Mouse (Mus musculus) colon, adult 2 months (tissue): ENCODE results near the gene Trim38. TPM values are rescaled to one million over a fixed set of nuclear protein-coding genes. Genes with fewer than 3 reads are reported as not detected.

Experiments
- polyA plus RNA-seq: library from polyadenylated mRNA; depleted of rRNA; stranded (reverse); fragments of >200 nt; gene quantifications from 2 replicates; pipeline ENCODE4 v1.2.3, GENCODE M21; 2012; rRNA removed

Gene Trim38
- polyA plus RNA-seq = 0.12 and 0.14 TPM in 2 replicates

GRCm38 (mm10) chr13:23769613-23770012 is at the start of gene Trim38:
Trim38 (plus strand) TSS chr13:23769913.

GRCm38 (mm10) chr13:23738677-23739068 is 31.0 kb upstream of the Trim38 start, which contains the start of gene Hist1h1c:
Hist1h1c (plus strand) TSS chr13:23738808.

DNA sequence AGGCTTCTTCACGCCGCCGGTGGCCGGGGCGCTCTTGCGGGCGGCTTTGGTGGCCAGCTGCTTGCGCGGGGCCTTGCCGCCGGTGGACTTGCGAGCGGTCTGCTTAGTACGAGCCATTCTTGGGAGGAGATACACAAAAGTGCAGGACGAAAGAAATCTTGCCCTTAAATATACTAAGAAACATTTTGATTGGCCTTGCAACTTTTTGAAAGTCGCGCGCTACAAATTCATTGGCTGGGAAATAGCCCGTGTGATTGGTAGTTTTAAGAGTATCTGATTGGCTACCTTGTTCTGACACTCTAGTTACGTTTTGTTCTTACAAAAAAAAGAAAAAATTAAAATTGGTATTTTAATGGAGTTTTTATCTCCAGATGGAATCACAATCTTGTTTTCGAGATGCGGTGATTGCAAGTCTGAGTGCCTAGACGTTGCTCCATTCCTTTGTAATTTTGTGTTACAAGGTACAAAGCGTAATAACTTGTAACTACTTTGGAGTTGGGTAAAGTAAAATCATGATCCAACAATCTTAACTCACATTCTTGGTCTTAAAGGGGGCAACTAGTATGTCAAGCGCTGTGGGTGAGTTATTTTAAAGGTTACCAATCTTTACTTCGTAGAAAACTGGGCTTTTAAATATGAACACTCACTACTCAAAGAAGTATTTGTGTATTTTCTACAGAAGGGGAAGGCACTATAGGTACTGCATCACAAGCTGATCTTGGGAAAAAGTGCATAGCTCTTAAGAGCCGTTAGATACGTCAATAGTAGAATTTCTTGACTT is 24.1 kb upstream of the Trim38 start, which contains the start of gene Hist1h3c:
Gene Hist1h3c, minus strand, starts transcription at position 222 of the 781 bp plus-strand sequence.

GRCm38 (mm10) chr13:23746201-23747080 is 23.3 kb upstream of the Trim38 start, which contains the start of gene Hist1h2bb:
Hist1h2bb (plus strand) TSS chr13:23746734.

GRCm38 (mm10) chr13:23750839-23751477 is 18.8 kb upstream of the Trim38 start, which contains the start of gene Hist1h2ab:
Hist1h2ab (plus strand) TSS chr13:23751126.

GRCm38 (mm10) chr13:23752067-23752741 is 17.5 kb upstream of the Trim38 start, which contains the start of gene Hist1h3b:
Hist1h3b (plus strand) TSS chr13:23752267.

GRCm38 (mm10) chr13:23756790-23757189 is 12.9 kb upstream of the Trim38 start, which contains the start of gene Hist1h4b:
Hist1h4b (plus strand) TSS chr13:23757013.

DNA sequence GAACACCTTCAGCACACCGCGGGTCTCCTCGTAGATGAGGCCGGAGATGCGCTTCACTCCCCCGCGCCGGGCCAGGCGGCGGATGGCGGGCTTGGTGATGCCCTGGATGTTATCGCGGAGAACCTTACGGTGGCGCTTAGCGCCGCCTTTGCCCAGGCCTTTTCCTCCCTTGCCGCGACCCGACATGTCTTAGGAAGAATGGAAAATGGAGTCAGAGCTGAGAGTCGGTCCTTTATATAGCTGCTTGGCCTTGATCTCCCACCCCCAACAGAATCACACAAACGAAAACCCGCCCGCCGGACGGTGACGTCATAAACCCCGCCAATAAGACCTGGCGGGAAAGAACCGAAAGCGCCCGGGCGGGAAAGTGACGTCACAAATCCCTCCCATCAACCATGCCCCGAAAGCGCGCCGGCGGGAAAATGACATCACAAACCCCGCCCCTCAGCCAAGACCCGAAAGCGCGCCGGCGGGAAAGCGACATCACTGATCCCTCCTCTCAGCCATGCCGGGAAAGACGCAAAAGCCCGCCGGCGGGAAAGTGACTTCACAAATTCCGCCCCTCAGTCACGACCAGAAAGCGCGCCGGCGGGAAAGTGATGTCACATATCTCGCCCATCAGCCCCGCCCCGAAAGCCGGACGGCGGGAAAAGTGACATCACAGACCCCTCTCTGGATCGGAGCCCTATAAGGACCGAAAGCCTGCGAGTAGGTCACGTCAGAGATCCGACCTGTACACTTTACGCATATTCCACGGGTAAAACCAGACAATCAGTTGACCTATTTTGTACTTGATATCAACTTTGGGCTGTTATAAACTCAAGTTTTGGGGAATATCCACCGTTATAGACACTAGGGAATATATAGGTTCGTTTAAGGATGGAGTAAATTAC is 8.5 kb upstream of the Trim38 start, which contains the start of gene Hist1h4a:
Gene Hist1h4a, minus strand, starts transcription at position 259 of the 893 bp plus-strand sequence.

DNA sequence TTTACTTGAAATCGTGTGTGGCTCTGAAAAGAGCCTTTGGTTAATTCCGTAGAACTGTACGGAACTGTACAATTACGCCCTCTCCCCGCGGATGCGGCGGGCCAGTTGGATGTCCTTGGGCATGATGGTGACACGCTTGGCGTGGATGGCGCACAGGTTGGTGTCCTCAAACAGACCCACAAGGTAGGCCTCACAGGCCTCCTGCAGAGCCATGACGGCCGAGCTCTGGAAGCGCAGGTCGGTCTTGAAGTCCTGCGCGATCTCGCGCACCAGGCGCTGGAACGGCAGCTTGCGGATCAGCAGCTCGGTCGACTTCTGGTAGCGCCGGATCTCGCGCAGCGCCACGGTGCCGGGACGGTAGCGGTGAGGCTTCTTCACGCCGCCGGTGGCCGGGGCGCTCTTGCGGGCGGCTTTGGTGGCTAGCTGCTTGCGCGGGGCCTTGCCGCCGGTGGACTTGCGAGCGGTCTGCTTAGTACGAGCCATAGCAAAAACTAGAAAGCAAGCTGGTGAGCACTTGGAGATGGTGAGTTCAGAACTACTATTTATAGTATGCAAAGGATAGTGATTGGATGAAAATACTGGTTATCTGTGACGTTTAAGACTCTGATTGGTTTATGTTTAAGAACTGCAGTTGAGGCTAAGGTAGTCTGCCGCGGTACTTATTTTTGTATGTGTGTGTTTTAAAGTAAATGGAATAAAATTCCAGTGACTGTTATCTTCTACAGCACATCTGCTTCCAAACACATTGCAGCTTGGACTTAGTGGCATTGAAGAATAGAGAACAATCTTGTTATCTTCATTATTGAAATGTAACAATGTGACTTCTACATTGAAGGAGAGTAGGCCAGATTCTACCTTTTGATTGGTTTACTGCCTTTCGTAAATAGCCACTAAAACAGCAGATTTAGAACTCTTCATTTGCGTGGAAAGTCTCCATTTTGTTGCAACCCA is 7.6 kb upstream of the Trim38 start, which contains the start of gene Hist1h3a:
Gene Hist1h3a, minus strand, starts transcription at position 516 of the 951 bp plus-strand sequence.

DNA sequence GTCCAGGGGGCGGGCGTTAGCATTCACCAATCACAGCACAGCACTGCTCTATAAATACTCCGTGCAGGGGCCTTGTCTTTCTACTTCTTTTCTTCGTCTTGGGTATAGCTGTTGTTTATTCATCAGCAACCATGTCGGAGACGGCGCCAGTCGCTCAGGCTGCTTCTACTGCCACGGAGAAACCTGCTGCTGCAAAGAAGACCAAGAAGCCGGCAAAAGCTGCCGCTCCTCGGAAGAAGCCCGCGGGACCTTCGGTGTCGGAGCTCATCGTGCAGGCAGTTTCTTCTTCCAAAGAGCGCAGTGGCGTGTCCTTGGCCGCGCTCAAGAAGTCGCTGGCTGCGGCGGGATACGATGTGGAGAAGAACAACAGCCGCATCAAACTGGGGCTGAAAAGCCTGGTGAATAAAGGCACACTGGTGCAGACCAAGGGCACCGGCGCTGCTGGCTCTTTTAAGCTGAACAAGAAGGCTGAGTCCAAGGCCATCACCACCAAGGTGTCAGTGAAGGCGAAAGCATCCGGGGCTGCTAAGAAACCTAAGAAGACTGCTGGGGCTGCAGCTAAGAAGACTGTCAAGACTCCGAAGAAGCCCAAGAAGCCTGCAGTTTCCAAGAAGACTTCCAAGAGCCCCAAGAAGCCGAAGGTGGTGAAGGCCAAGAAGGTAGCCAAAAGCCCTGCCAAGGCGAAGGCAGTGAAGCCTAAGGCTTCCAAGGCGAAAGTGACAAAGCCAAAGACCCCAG is 6.0 kb upstream of the Trim38 start, which contains the start of gene Hist1h1a:
Gene Hist1h1a, plus strand, starts transcription at position 81 of the 738 bp plus-strand sequence.

DNA sequence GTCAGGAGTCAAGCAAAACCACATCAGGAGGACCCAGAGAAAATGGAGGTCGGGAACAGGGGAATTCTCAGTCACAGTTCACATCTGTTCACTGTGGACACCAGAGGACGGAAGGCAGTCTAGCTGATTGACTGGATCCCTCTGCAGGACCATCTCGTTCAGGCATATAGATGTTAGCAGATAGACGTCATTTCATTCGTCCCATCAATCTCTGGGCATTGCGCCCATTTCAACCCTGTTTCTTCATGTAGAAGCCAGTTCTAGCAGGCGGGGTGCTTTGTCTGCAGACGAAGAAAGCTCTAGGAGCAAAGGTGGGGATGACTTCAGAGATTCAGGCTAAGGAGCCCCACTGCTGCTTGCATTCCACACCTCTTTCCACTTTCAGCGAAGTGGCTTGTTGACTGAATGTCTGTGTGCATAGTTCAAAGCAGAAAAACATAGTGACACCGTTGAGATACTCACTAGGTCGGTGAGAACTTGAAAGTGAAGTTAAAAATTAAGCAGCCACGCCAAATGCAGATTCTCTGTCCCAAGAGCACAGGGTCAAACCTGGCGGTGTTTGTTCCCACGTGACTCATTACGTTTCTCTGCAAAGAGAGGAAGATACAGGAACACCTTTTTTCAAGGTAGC is 36.8 kb downstream of the Trim38 start, which contains the start of gene Slc17a2:
Gene Slc17a2, plus strand, starts transcription at position 572 of the 631 bp plus-strand sequence.

GRCm38 (mm10) chr13:23839308-23839707 is 69.6 kb downstream of the Trim38 start, which contains the start of gene Slc17a3:
Slc17a3 (plus strand) TSS chr13:23839434.

Other genes starting within 250 kb of the Trim38 start
- 42.2 and 63.4 TPM in 2 replicates for gene Hist1h4h, start 238.9 kb upstream of the Trim38 start, polyA plus RNA-seq
- 245 and 289 TPM in 2 replicates for gene Hist1h2af, start 236.0 kb upstream of the Trim38 start, polyA plus RNA-seq
- 23.2 and 33.2 TPM in 2 replicates for gene Hist1h3g, start 234.5 kb upstream of the Trim38 start, polyA plus RNA-seq
- 4.9 and 5.3 TPM in 2 replicates for gene Hist1h2bh, start 226.5 kb upstream of the Trim38 start, polyA plus RNA-seq
- gene Hist1h3f, start 225.9 kb upstream of the Trim38 start, polyA plus RNA-seq = 5.0 and 6.7 TPM in 2 replicates
- gene Hist1h4f, start 218.3 kb upstream of the Trim38 start, polyA plus RNA-seq = 13.1 and 22.8 TPM in 2 replicates
- 0.45 and 0.47 TPM in 2 replicates for gene Hist1h1d, start 216.7 kb upstream of the Trim38 start, polyA plus RNA-seq
- gene Hist1h3e, start 207.5 kb upstream of the Trim38 start, polyA plus RNA-seq = 32.1 and 36.8 TPM in 2 replicates
- gene Hist1h2ae, start 198.7 kb upstream of the Trim38 start, polyA plus RNA-seq = 15.1 and 16.2 TPM in 2 replicates
- gene Hist1h2bg, start 198.5 kb upstream of the Trim38 start, polyA plus RNA-seq = 49.0 and 58.2 TPM in 2 replicates
- gene Hist1h2bf, start 195.7 kb upstream of the Trim38 start, polyA plus RNA-seq = 11.4 and 19.0 TPM in 2 replicates
- 6.9 and 11.5 TPM in 2 replicates for gene Hist1h2ad, start 195.5 kb upstream of the Trim38 start, polyA plus RNA-seq
- gene Hist1h3d, start 194.2 kb upstream of the Trim38 start, polyA plus RNA-seq = 13.8 and 18.8 TPM in 2 replicates
- gene Hist1h4d, start 188.3 kb upstream of the Trim38 start, polyA plus RNA-seq = 12.3 and 14.7 TPM in 2 replicates
- gene Hist1h2be, start 148.8 kb upstream of the Trim38 start, polyA plus RNA-seq = 3.1 and 3.3 TPM in 2 replicates
- 3.2 and 3.9 TPM in 2 replicates for gene Hist1h1e, start 147.4 kb upstream of the Trim38 start, polyA plus RNA-seq
- gene Hist1h2ac, start 86.0 kb upstream of the Trim38 start, polyA plus RNA-seq = 2.4 and 3.8 TPM in 2 replicates
- gene Hist1h2bc, start 85.7 kb upstream of the Trim38 start, polyA plus RNA-seq = 410 and 605 TPM in 2 replicates
- not detected in 2 replicates for gene Hist1h1t, start 74.1 kb upstream of the Trim38 start, polyA plus RNA-seq
- 20.7 and 21.2 TPM in 2 replicates for gene Hist1h4c, start 71.5 kb upstream of the Trim38 start, polyA plus RNA-seq
- 9.4 and 10.3 TPM in 2 replicates for gene Hfe, start 59.1 kb upstream of the Trim38 start, polyA plus RNA-seq
- 204 and 212 TPM in 2 replicates for gene Hist1h1c, start 31.1 kb upstream of the Trim38 start, polyA plus RNA-seq
- 23.6 and 30.3 TPM in 2 replicates for gene Hist1h3c, start 24.3 kb upstream of the Trim38 start, polyA plus RNA-seq
- 12.8 and 18.4 TPM in 2 replicates for gene Hist1h2bb, start 23.2 kb upstream of the Trim38 start, polyA plus RNA-seq
- 23.5 and 25.9 TPM in 2 replicates for gene Hist1h2ab, start 18.8 kb upstream of the Trim38 start, polyA plus RNA-seq
- gene Hist1h3b, start 17.6 kb upstream of the Trim38 start, polyA plus RNA-seq = 26.4 and 32.0 TPM in 2 replicates
- 20.0 and 20.8 TPM in 2 replicates for gene Hist1h4b, start 12.9 kb upstream of the Trim38 start, polyA plus RNA-seq
- gene Hist1h4a, start 8.7 kb upstream of the Trim38 start, polyA plus RNA-seq = 15.5 and 15.9 TPM in 2 replicates
- gene Hist1h3a, start 7.5 kb upstream of the Trim38 start, polyA plus RNA-seq = 23.6 and 24.8 TPM in 2 replicates
- 1.1 and 1.4 TPM in 2 replicates for gene Hist1h1a, start 6.2 kb upstream of the Trim38 start, polyA plus RNA-seq
- 0.36 and 0.59 TPM in 2 replicates for gene Slc17a2, start 37.1 kb downstream of the Trim38 start, polyA plus RNA-seq
- gene Slc17a3, start 69.5 kb downstream of the Trim38 start, polyA plus RNA-seq = not detected in 2 replicates
- gene Slc17a1, start 97.8 kb downstream of the Trim38 start, polyA plus RNA-seq = not detected in 2 replicates
- gene Slc17a4, start 145.1 kb downstream of the Trim38 start, polyA plus RNA-seq = 16.1 and 27.1 TPM in 2 replicates
- gene Hist1h2ba, start 164.2 kb downstream of the Trim38 start, polyA plus RNA-seq = not detected in 2 replicates
- gene Hist1h2aa, start 164.5 kb downstream of the Trim38 start, polyA plus RNA-seq = not detected in 2 replicates
- gene Scgn, start 221.3 kb downstream of the Trim38 start, polyA plus RNA-seq = 2.1 and 3.1 TPM in 2 replicates